Mouse (Mus musculus) liver, adult 2 months (tissue): ENCODE results near the gene Rab37. TPM values are rescaled to one million over a fixed set of nuclear protein-coding genes. Genes with fewer than 3 reads are reported as not detected.

Experiments
- DNase-seq: peaks from one replicate; pipeline ENCODE4 v3.0.0-alpha.2; 2011; ENCODE audit warnings: low read depth, low spot score; ENCODE audit errors: extremely low read depth
- H3K27ac ChIP-seq: fragments of 200-500 bp; replicated peaks from 2 replicates; pipeline ENCODE4 v1.5.1; 2012; ENCODE audit warnings: low read depth, mild to moderate bottlenecking, control low read depth, inconsistent platforms, low read length; ENCODE audit not compliant: insufficient read depth
- H3K27me3 ChIP-seq: fragments of 200-500 bp; 2 replicates; pipeline ENCODE4 v1.6.1; 2012; ENCODE audit warnings: mild to moderate bottlenecking, moderate library complexity, low read length, inconsistent platforms; ENCODE audit not compliant: control insufficient read depth, insufficient read depth
- H3K36me3 ChIP-seq: fragments of 200-500 bp; 2 replicates; pipeline ENCODE4 v1.6.1; 2012; ENCODE audit warnings: low read length, inconsistent platforms; ENCODE audit not compliant: control insufficient read depth, insufficient read depth
- H3K4me1 ChIP-seq: fragments of 200-500 bp; 2 replicates; pipeline ENCODE4 v1.6.1; 2011; ENCODE audit warnings: low read length; ENCODE audit not compliant: control insufficient read depth, insufficient read depth
- H3K4me3 ChIP-seq: fragments of 200-500 bp; 2 replicates; pipeline ENCODE4 v1.5.1; 2011; ENCODE audit warnings: low read depth, mild to moderate bottlenecking, control low read depth, low read length, moderate library complexity; ENCODE audit not compliant: insufficient read depth
- H3K79me2 ChIP-seq: fragments of 200-500 bp; 2 replicates; pipeline ENCODE4 v1.6.1; 2012; ENCODE audit warnings: inconsistent platforms, mild to moderate bottlenecking, low read length, moderate library complexity; ENCODE audit not compliant: control insufficient read depth, insufficient read depth
- H3K9ac ChIP-seq: fragments of 200-500 bp; 2 replicates; pipeline ENCODE4 v1.6.1; 2012; ENCODE audit warnings: low read depth, mild to moderate bottlenecking, control low read depth, inconsistent platforms, low read length
- CTCF ChIP-seq: fragments of 200-500 bp; IDR thresholded peaks from 2 replicates; pipeline ENCODE4 v1.5.1; 2011; ENCODE audit warnings: low read depth, low read length, control low read depth
- POLR2A ChIP-seq: fragments of 200-500 bp; IDR thresholded peaks from 2 replicates; pipeline ENCODE4 v1.6.1; 2011; ENCODE audit warnings: low read length, control low read depth; ENCODE audit not compliant: insufficient read depth; ENCODE audit errors: extremely low read depth
- WGBS: fragments of 180-500 bp; shearing (Covaris S2); methylation state at CpG from one replicate; pipeline ENCODE4 v1.1.7; 2018; 5-methylcytosine and 5-hydroxymethylcytosine counted together
- polyA plus RNA-seq: library from polyadenylated mRNA; depleted of rRNA; stranded (reverse); fragments of >200 nt; gene quantifications from 2 replicates; pipeline ENCODE4 v1.2.3, GENCODE M21; 2012
- total RNA-seq: library from RNA; depleted of rRNA; stranded (reverse); fragments of >200 nt; gene quantifications from 2 replicates; pipeline ENCODE4 v1.2.3, GENCODE M21; 2014

Rab37 gene
- total and polyA plus RNA-seq, 2 experiments = 0.09 to 0.20 TPM

GRCm38 (mm10) chr11:115107403-115107916, 16.2 kb downstream of the Rab37 start:
- no peak overlapping the region for H3K4me3 ChIP-seq

GRCm38 (mm10) chr11:115108176-115108575, 16.9 kb downstream of the Rab37 start:
- H3K36me3 ChIP-seq = no peaks in the 10 kb centered on the region
- H3K4me3 ChIP-seq = no peak overlapping the region
- H3K79me2 ChIP-seq = no peaks in the 10 kb centered on the region
- WGBS = 77% methylated on average over 8 of the region's 8 CpGs
- no peak overlapping the region for H3K9ac ChIP-seq
- TF ChIP-seq CTCF = no peak
- TF ChIP-seq POLR2A = no peak
- H3K4me1 ChIP-seq = no peaks in the 10 kb centered on the region
- no peak overlapping the region for H3K27ac ChIP-seq
- peaks cover 5% of the 10 kb centered on the region for H3K27me3 ChIP-seq
- no peak for DNase-seq

More at GRCm38 (mm10) chr11:115107403-115107916, 16.2 kb downstream of the Rab37 start:
- Histone ChIP-seq H3K27me3 (peaks cover 5% of the 10 kb centered on the region), H3K27ac (no peak overlapping the region), H3K79me2 (no peaks in the 10 kb centered on the region), H3K9ac (no peak overlapping the region), H3K36me3 (no peaks in the 10 kb centered on the region), H3K4me1 (no peaks in the 10 kb centered on the region)
- no peak for DNase-seq
- 40% methylated on average over 4 of the region's 4 CpGs for WGBS
- TF ChIP-seq CTCF = no peak
- TF ChIP-seq POLR2A = no peak

- H3K4me3 ChIP-seq = no peak overlapping the region
- 65% methylated on average over 5 of the region's 5 CpGs for WGBS
- H3K79me2 ChIP-seq = no peaks in the 10 kb centered on the region
- H3K4me1 ChIP-seq = no peaks in the 10 kb centered on the region
- no peak overlapping the region for H3K27ac ChIP-seq
- H3K9ac ChIP-seq = no peak overlapping the region
- DNase-seq = no peak
- no peaks in the 10 kb centered on the region for H3K36me3 ChIP-seq
- TF ChIP-seq CTCF (no peak), POLR2A (no peak)
- H3K27me3 ChIP-seq = peaks cover 5% of the 10 kb centered on the region
Observed at GRCm38 (mm10) chr11:115110271-115110670, 19.0 kb downstream of the Rab37 start.

- Histone ChIP-seq H3K9ac (no peak overlapping the region), H3K27ac (no peak overlapping the region), H3K79me2 (no peaks in the 10 kb centered on the region), H3K27me3 (peaks cover under 1% of the 10 kb centered on the region; the same call in 1 of the 2 replicates), H3K4me3 (no peak overlapping the region), H3K4me1 (no peaks in the 10 kb centered on the region), H3K36me3 (no peaks in the 10 kb centered on the region)
- DNase-seq = no peak
- TF ChIP-seq CTCF (no peak), POLR2A (no peak)
- 45% methylated on average over 3 of the region's 3 CpGs for WGBS
Observed at GRCm38 (mm10) chr11:115112196-115112595, 21.0 kb downstream of the Rab37 start.

GRCm38 (mm10) chr11:115119409-115119808, 28.2 kb downstream of the Rab37 start:
- H3K27ac ChIP-seq = no peak overlapping the region
- DNase-seq = peak; percentile 19
- no peaks in the 10 kb centered on the region for H3K4me1 ChIP-seq
- TF ChIP-seq POLR2A = no peak
- TF ChIP-seq CTCF = no peak
- no peaks in the 10 kb centered on the region for H3K79me2 ChIP-seq
- H3K9ac ChIP-seq = no peak overlapping the region
- H3K4me3 ChIP-seq = no peak overlapping the region
- no peaks in the 10 kb centered on the region for H3K27me3 ChIP-seq
- no peaks in the 10 kb centered on the region for H3K36me3 ChIP-seq
- WGBS = 63% methylated on average over 9 of the region's 9 CpGs

- Histone ChIP-seq H3K27ac (no peak overlapping the region), H3K79me2 (no peaks in the 10 kb centered on the region)
- WGBS = 60% methylated on average over 4 of the region's 4 CpGs
Observed at GRCm38 (mm10) chr11:115128483-115128882, 37.3 kb downstream of the Rab37 start.

More at GRCm38 (mm10) chr11:115128483-115128882, 37.3 kb downstream of the Rab37 start:
- Histone ChIP-seq H3K27me3 (no peaks in the 10 kb centered on the region), H3K9ac (no peak overlapping the region), H3K36me3 (no peaks in the 10 kb centered on the region), H3K4me3 (no peak overlapping the region), H3K4me1 (no peaks in the 10 kb centered on the region)
- TF ChIP-seq POLR2A (no peak), CTCF (no peak)
- no peak for DNase-seq
